8 mouse cellular contexts compared by ENCODE assay signal in the genomic region with DNA sequence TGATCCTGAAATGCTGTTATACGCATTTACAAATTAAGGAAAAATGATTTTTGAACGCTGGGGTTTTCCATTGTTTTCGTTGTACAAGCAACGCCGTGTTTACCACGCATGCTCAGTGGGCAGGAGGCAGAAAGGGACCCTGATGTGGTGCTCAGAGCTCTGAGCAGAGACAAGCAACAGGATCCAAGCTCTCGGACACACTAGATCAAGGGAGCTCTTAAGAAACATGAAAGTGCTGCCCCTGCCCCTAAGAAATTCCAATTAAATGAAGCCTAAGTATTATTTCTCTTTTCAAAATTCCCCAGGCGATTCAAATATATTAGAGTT. TPM values are rescaled to one million over a fixed set of nuclear protein-coding genes. Genes with fewer than 3 reads are reported as not detected.
DNase-seq lines count a peak whose midpoint lies in the region; ATAC-seq and TF ChIP-seq lines count a peak whose summit lies in the region.

No protein-coding gene starts in this region.

- H3K9me3 ChIP-seq in kidney, embryonic 15.5 days (replicated peaks), result no peaks in the 10 kb centered on the region
- no peaks in the 10 kb centered on the region for H3K9me3 ChIP-seq in embryonic facial prominence, embryonic 12.5 days
- H3K9me3 ChIP-seq in hindbrain, postnatal 0 days (ENCODE audit: low read length), result no peaks in the 10 kb centered on the region
- H3K9me3 ChIP-seq in midbrain, embryonic 16.5 days (replicated peaks; ENCODE audit: control insufficient read depth, low read length, poor library complexity, severe bottlenecking), result no peaks in the 10 kb centered on the region

- no peaks in the 10 kb centered on the region for H3K36me3 ChIP-seq in kidney, embryonic 15.5 days
- no peaks in the 10 kb centered on the region for H3K36me3 ChIP-seq in embryonic facial prominence, embryonic 12.5 days
- no peaks in the 10 kb centered on the region for H3K36me3 ChIP-seq in hindbrain, postnatal 0 days (ENCODE audit: insufficient read depth, low read length)
- no peaks in the 10 kb centered on the region for H3K36me3 ChIP-seq in midbrain, embryonic 16.5 days (ENCODE audit: control insufficient read depth, insufficient read depth, low read length)

- H3K4me2 ChIP-seq in kidney, embryonic 15.5 days, result peak overlapping the region; percentile 53
- H3K4me2 ChIP-seq in embryonic facial prominence, embryonic 12.5 days (replicated peaks), result peak overlapping the region; percentile 51; the same call in 1 of the 2 replicates
- peak overlapping the region; percentile 57 for H3K4me2 ChIP-seq in hindbrain, postnatal 0 days (ENCODE audit: low read depth, low read length)
- peak overlapping the region; percentile 38 for H3K4me2 ChIP-seq in midbrain, embryonic 16.5 days (ENCODE audit: low read length)

- no peak for DNase-seq in kidney, adult 18-20 months
- no peak for DNase-seq in hindbrain, postnatal 0 days (ENCODE audit: low spot score)
- DNase-seq in layer of hippocampus, postnatal 36 days, result no peak
- no peak for DNase-seq in left cerebral cortex, adult 9 months (ENCODE audit: low spot score in 2 of 2)
- no peak for DNase-seq in cerebellum, adult 8-10 months

- H3K9ac ChIP-seq in kidney, embryonic 15.5 days, result no peak overlapping the region
- H3K9ac ChIP-seq in embryonic facial prominence, embryonic 12.5 days, result no peak overlapping the region
- H3K9ac ChIP-seq in hindbrain, postnatal 0 days (replicated peaks; ENCODE audit: low read length), result 0 out of 2 replicates have a peak overlapping the region, but pooled peaks have one; percentile 28
- H3K9ac ChIP-seq in midbrain, embryonic 16.5 days (ENCODE audit: low read depth, low read length), result no peak overlapping the region

- no peaks in the 10 kb centered on the region; the same call in 1 of the 2 replicates for H3K27me3 ChIP-seq in kidney, embryonic 15.5 days
- H3K27me3 ChIP-seq in embryonic facial prominence, embryonic 12.5 days, result no peaks in the 10 kb centered on the region
- no peaks in the 10 kb centered on the region for H3K27me3 ChIP-seq in hindbrain, postnatal 0 days (ENCODE audit: insufficient read depth, low read length)
- H3K27me3 ChIP-seq in midbrain, embryonic 16.5 days (ENCODE audit: control insufficient read depth, insufficient read depth, low read depth, low read length), result no peaks in the 10 kb centered on the region

- peak overlapping the region; percentile 32 for H3K4me3 ChIP-seq in kidney, embryonic 15.5 days (replicated peaks)
- peak overlapping the region; percentile 23 for H3K4me3 ChIP-seq in embryonic facial prominence, embryonic 12.5 days
- peak overlapping the region; percentile 23 for H3K4me3 ChIP-seq in hindbrain, postnatal 0 days (ENCODE audit: low read length)
- H3K4me3 ChIP-seq in midbrain, embryonic 16.5 days (ENCODE audit: low read depth, low read length), result peak overlapping the region; percentile 4

- no peak for ATAC-seq in kidney, embryonic 15.5 days (replicated peaks; ENCODE audit: low FRiP score)
- ATAC-seq in embryonic facial prominence, embryonic 12.5 days (ENCODE audit: insufficient number of reproducible peaks, insufficient read depth, low FRiP score, low TSS enrichment), result no peak
- no peak for ATAC-seq in hindbrain, postnatal 0 days
- ATAC-seq in midbrain, embryonic 16.5 days, result peak; percentile 63; the same call in 1 of the 2 replicates

- 28% methylated on average over 8 of the region's 8 CpGs for WGBS in kidney, embryonic 15.5 days
- WGBS in embryonic facial prominence, embryonic 12.5 days, result 22% methylated on average over 8 of the region's 8 CpGs
- WGBS in hindbrain, postnatal 0 days, result 20% methylated on average over 8 of the region's 8 CpGs
- WGBS in midbrain, embryonic 16.5 days, result 18% methylated on average over 8 of the region's 8 CpGs

- no peaks in the 10 kb centered on the region for H3K4me1 ChIP-seq in kidney, embryonic 15.5 days
- H3K4me1 ChIP-seq in embryonic facial prominence, embryonic 12.5 days, result peaks cover 5% of the 10 kb centered on the region; the same call in 1 of the 2 replicates
- no peaks in the 10 kb centered on the region for H3K4me1 ChIP-seq in hindbrain, postnatal 0 days (ENCODE audit: insufficient read depth, low read length)
- 0 out of 2 replicates have a peak, but pooled peaks cover 5% of the 10 kb centered on the region for H3K4me1 ChIP-seq in midbrain, embryonic 16.5 days (ENCODE audit: control insufficient read depth, insufficient read depth, low read length)

- no peak for TF ChIP-seq CTCF in hindbrain, postnatal 0 days (IDR thresholded peaks at IDR 0.05; ENCODE audit: low read depth)

- H3K27ac ChIP-seq in kidney, embryonic 15.5 days, result no peak overlapping the region
- no peak overlapping the region for H3K27ac ChIP-seq in embryonic facial prominence, embryonic 12.5 days
- no peak overlapping the region for H3K27ac ChIP-seq in hindbrain, postnatal 0 days
- H3K27ac ChIP-seq in midbrain, embryonic 16.5 days (ENCODE audit: low read length), result no peak overlapping the region

RNA-seq across cellular contexts. Expression of a gene that starts 28.5 kb away (rescaled TPM):
- 5.2 and 5.5 TPM in 2 replicates for polyA plus RNA-seq in kidney, embryonic 15.5 days (2015; fragmentation: Nextera tagmentation; extraction: Ambion mirVana)
- 6.0 and 7.4 TPM in 2 replicates for polyA plus RNA-seq in embryonic facial prominence, embryonic 12.5 days (2016; fragmentation: Nextera tagmentation; extraction: Ambion mirVana)
- 3.3 and 4.0 TPM in 2 replicates for total RNA-seq in hindbrain, postnatal 0 days (2014; rRNA removed)
- polyA plus RNA-seq in hindbrain, postnatal 0 days (2015; fragmentation: Nextera tagmentation; extraction: Ambion mirVana), result 2.0 and 2.2 TPM in 2 replicates
- polyA plus RNA-seq in midbrain, embryonic 16.5 days (2015; fragmentation: Nextera tagmentation; extraction: Ambion mirVana), result 2.4 and 2.8 TPM in 2 replicates
- under 1 TPM; 0.42 to 0.71 TPM for total RNA-seq in layer of hippocampus, postnatal 36 days (2021)
